Mouse (Mus musculus) lung, postnatal 0 days (tissue): ENCODE measurements at regions not wholly inside any gene's neighbourhood (a gene's known extent, or its start where the extent isn't known, plus 50 kb on each side); places are given as distances from the start of the nearest gene placed in this dataset.

ENCODE experiments used
- CTCF ChIP-seq: IDR thresholded peaks from 2 replicates; pipeline ENCODE4 v1.5.1; 2016; ENCODE audit warnings: antibody characterized with exemption, mild to moderate bottlenecking
- EP300 ChIP-seq: IDR thresholded peaks from 2 replicates; pipeline ENCODE4 v1.6.1; 2016; ENCODE audit warnings: antibody characterized with exemption, mild to moderate bottlenecking, control low read depth

DNA sequence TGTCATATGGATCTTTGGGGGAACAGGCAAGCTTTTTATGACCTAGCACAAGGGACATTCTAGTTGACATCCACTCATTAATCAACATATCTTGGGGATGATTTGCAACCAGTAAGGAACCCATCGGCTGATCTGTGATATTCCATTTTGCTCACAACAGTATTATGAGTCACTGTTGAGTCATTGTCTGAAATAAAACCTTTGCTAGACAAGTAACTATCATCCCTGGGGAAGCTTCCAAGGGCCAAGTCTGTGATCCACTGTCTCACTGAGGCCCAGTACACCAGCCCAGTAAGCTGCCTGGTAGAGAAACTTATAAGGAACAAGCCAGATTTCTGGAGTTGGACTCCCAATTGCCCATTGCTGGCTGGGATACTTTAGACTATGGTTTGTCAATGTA lies 111.8 kb upstream of the Plxna4 start:
- TF ChIP-seq EP300, result no peak
- TF ChIP-seq CTCF, result no peak
